Mouse (Mus musculus): ENCODE results near the gene Ttc13. TPM values are rescaled to one million over a fixed set of nuclear protein-coding genes. Genes with fewer than 3 reads are reported as not detected.

Gene Ttc13
- polyA plus RNA-seq, 1 experiment from 2014 or later, result 58.6 TPM

DNA sequence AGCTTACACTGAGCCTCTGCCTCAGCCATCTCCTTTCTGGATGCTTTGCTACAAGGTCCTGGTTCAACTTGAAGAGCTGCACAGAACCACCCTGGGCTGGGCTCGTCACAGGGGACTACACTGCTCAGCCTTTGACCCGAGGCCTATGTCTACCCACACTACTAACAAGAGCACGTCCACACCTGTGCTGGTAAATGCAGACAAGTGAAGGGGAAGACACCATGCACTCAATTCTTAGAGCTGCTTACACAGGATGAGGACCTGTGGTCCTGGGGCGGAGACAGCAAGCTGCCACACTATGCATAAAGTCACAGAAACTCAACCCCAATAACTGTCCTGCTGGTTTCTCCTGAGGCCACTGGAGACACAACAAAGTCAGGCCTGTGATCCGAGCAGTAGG, 21.5 kb downstream of the Ttc13 start:
- no peak for ATAC-seq (ENCODE audit: low FRiP score)
- H3K4me1 ChIP-seq (replicated peaks), result no peaks in the 10 kb centered on the region
- H3K36me3 ChIP-seq, result peaks cover 88% of the 10 kb centered on the region
- H3K9me3 ChIP-seq, result no peaks in the 10 kb centered on the region
- 93% methylated on average over 5 of the region's 5 CpGs for WGBS
- H3K27ac ChIP-seq, result no peak overlapping the region
- H3K27me3 ChIP-seq, result no peaks in the 10 kb centered on the region
- H3K4me2 ChIP-seq, result no peak overlapping the region
- H3K9ac ChIP-seq, result no peak overlapping the region
- no peak overlapping the region for H3K4me3 ChIP-seq

DNA sequence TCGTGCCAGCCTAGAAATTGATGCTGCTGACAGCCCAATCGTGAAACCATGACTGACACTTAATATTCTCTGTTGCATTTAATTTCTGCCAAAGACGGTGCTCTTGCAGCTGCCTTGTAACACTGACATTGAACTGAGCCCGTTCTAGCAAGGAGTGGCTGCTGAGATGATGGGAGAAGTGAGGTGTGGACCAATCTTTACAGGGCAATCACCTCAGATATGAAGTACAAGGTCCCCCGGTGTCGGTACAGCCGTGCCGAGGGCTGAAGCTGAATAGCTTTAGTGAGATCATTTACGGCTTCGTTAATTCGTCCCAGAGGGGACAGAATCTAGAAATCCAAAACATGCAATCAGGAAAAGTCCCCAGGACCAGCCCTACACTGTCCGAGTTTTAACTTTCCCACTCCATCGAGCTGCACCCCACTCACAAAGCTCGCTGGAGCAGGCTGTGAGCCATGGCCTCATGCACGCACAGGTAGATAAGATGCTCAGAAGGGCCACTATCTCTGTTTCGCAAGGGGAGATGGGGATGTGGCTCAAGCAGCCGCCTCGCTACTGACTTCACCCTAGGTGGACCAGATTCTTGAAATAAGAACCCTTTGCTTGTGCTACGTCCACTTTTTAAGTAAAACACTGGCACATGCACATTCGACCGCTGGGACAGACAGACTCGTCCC, 26.2 kb downstream of the Ttc13 start:
- Histone ChIP-seq H3K4me1 (replicated peaks) (no peaks in the 10 kb centered on the region), H3K36me3 (peaks cover 87% of the 10 kb centered on the region), H3K27me3 (no peaks in the 10 kb centered on the region), H3K4me3 (no peak overlapping the region), H3K9ac (no peak overlapping the region), H3K27ac (no peak overlapping the region), H3K9me3 (no peaks in the 10 kb centered on the region), H3K4me2 (no peak overlapping the region)
- WGBS, result 92% methylated on average over 22 of the region's 22 CpGs
- ATAC-seq (ENCODE audit: low FRiP score), result no peak

DNA sequence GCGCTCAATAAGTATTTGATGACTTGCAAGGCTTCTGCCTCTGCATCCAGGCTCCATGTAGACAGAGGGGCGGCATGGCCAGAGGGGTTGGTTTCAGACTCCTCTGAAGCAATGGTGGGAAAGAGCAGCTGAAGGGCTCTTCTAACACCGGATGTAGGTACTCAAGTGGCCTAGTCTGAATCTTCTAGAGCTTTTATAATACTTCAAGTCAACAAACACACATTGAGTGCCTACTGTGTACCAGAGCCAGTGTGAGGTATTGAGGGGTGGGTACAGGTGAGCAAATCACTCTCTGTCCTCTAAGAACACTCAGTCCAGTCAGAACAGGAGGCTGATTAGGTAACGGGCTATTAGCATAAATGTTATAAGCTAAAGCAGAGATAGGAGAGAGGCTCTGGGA, 30.1 kb downstream of the Ttc13 start:
- H3K36me3 ChIP-seq, result peaks cover 77% of the 10 kb centered on the region
- WGBS, result 98% methylated on average over 4 of the region's 4 CpGs
- H3K27ac ChIP-seq, result no peak overlapping the region
- no peaks in the 10 kb centered on the region for H3K27me3 ChIP-seq
- no peak overlapping the region for H3K9ac ChIP-seq
- no peak overlapping the region for H3K4me3 ChIP-seq
- no peak for ATAC-seq (ENCODE audit: low FRiP score)
- H3K4me1 ChIP-seq (replicated peaks), result no peaks in the 10 kb centered on the region
- no peak overlapping the region for H3K4me2 ChIP-seq
- no peaks in the 10 kb centered on the region for H3K9me3 ChIP-seq

DNA sequence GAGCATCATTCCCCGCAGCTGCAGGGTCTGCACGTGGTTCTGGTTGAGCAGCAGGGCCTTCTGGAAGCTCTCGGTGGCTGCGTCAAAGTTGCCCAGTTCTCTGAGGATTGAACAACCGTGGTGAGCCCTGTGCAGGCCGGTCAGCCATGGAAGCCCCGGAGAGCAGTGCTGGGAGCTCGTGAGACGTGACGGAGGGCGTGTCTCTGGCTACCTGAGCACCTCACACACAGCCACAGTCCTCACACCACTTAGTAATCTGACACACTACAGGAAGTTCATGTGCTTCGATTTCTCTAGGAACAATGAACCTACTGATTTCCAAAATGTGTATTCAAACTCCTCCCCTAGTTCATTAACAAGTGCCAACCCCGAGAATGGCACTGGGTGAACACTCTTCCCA, 32.9 kb downstream of the Ttc13 start:
- WGBS, result 94% methylated on average over 13 of the region's 13 CpGs
- H3K36me3 ChIP-seq, result peaks cover 76% of the 10 kb centered on the region
- H3K9me3 ChIP-seq, result no peaks in the 10 kb centered on the region
- no peak overlapping the region for H3K9ac ChIP-seq
- no peak overlapping the region for H3K4me3 ChIP-seq
- H3K4me1 ChIP-seq (replicated peaks), result no peaks in the 10 kb centered on the region
- no peaks in the 10 kb centered on the region for H3K27me3 ChIP-seq
- H3K27ac ChIP-seq, result no peak overlapping the region
- no peak for ATAC-seq (ENCODE audit: low FRiP score)
- no peak overlapping the region for H3K4me2 ChIP-seq

DNA sequence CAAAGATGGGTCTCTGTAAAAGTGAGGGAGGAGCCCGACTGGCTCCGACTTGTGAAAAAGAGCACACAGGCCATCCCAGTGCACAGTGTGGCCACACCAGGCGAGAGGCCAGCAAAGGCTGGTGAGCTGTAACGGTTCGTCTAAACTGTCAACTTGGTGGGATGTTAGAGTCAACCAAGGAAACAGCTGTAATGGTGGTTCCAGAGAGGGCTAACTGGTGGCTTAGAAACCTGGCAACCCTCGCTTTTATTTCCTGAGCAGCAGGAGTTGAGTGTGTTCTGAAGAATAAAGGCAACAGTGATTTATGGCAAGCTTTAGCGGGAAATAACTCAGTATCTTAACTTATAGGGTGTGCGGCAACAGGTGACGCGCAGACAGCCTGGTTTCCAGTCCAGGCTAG, 39.6 kb downstream of the Ttc13 start:
- Histone ChIP-seq H3K27me3 (no peaks in the 10 kb centered on the region), H3K36me3 (peaks cover 89% of the 10 kb centered on the region), H3K4me1 (replicated peaks) (0 out of 2 replicates have a peak, but pooled peaks cover 1% of the 10 kb centered on the region), H3K4me3 (no peak overlapping the region), H3K27ac (no peak overlapping the region), H3K4me2 (no peak overlapping the region), H3K9ac (no peak overlapping the region), H3K9me3 (no peaks in the 10 kb centered on the region)
- ATAC-seq (ENCODE audit: low FRiP score), result no peak
- 86% methylated on average over 10 of the region's 10 CpGs for WGBS

DNA sequence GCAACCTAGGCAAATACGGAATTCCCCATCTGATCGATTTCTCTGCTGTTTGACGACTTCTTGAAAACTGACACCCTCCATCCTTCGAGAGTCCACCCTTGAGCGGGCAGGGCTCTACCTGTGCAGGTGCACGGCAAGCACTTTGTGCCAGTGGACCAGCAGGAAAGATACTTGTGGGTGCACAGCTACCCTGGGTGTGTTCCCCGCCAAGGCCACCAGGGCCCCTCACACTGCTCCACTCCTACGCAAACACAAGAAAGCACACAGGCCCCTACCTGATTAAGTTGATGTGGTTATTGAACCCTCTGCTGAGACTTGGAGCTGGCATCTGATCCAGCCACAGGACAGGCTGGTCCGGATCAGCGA, 40.0 kb downstream of the Ttc13 start:
- 82% methylated on average over 10 of the region's 10 CpGs for WGBS
- Histone ChIP-seq H3K9ac (no peak overlapping the region), H3K9me3 (no peaks in the 10 kb centered on the region), H3K27me3 (no peaks in the 10 kb centered on the region), H3K4me2 (no peak overlapping the region), H3K4me1 (replicated peaks) (0 out of 2 replicates have a peak, but pooled peaks cover 3% of the 10 kb centered on the region), H3K36me3 (peaks cover 89% of the 10 kb centered on the region), H3K4me3 (no peak overlapping the region), H3K27ac (no peak overlapping the region)
- no peak for ATAC-seq (ENCODE audit: low FRiP score)

DNA sequence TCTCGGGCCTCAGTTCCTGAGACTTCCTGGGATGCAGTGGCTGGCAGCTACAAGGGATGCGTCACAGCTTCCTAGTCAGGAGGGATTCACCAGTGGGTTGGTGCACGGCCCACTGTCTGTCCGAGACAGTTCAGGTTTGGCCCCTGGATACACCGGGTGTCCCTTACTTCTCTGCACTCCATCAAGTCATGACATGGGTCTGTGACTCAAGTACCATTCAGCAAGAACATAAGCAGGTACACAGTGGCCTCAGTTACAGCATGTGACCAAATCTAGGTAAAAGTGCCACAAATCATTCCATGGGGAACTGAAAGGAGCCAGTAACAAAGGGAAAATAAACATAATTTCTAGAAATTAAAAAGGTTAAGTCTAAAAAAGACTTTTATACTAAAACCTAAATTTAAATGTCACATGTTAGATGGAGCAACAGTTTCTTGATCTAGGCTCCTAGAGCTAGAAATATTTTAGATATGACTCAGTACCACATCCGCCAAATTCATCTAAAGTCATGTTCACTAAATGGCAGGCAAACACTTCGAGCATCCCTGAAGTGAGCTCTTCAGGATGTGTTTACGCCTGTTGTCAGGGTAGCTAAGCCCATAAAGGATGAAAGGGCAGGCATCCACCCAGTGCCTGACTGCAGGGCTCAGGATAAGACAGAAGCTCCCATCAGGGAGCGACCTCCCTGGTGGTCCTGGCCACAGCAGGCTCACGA, 40.5 kb downstream of the Ttc13 start:
- ATAC-seq (ENCODE audit: low FRiP score), result no peak
- Histone ChIP-seq H3K4me2 (no peak overlapping the region), H3K27ac (no peak overlapping the region), H3K36me3 (peaks cover 90% of the 10 kb centered on the region), H3K27me3 (no peaks in the 10 kb centered on the region), H3K4me3 (no peak overlapping the region), H3K9ac (no peak overlapping the region), H3K9me3 (no peaks in the 10 kb centered on the region), H3K4me1 (replicated peaks) (0 out of 2 replicates have a peak, but pooled peaks cover 3% of the 10 kb centered on the region)
- 82% methylated on average over 10 of the region's 10 CpGs for WGBS

DNA sequence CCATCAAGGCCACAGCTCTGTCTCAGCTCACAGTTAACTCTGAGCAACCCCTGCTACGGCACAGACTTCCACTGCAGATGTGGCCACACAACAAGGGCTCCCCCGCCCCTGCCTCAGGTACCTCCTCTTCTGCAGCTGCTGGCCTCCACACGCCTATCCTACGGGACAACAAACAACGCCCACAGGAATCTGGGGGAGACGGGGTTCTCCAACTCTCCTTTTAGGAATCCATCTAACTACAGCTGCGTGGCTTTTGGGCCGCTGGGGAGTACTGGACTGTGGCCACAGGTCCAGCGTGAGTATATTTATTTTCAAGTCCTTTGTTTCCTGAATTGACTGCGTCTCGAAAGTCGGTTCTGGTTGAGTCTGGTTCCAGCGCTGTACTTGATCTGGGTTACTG, 43.5 kb downstream of the Ttc13 start:
- H3K4me1 ChIP-seq (replicated peaks), result 0 out of 2 replicates have a peak, but pooled peaks cover 3% of the 10 kb centered on the region
- H3K9me3 ChIP-seq, result no peaks in the 10 kb centered on the region
- H3K4me3 ChIP-seq, result no peak overlapping the region
- no peaks in the 10 kb centered on the region for H3K27me3 ChIP-seq
- H3K27ac ChIP-seq, result no peak overlapping the region
- 96% methylated on average over 13 of the region's 13 CpGs for WGBS
- H3K9ac ChIP-seq, result no peak overlapping the region
- no peak for ATAC-seq (ENCODE audit: low FRiP score)
- H3K4me2 ChIP-seq, result no peak overlapping the region
- H3K36me3 ChIP-seq, result peaks cover 88% of the 10 kb centered on the region

DNA sequence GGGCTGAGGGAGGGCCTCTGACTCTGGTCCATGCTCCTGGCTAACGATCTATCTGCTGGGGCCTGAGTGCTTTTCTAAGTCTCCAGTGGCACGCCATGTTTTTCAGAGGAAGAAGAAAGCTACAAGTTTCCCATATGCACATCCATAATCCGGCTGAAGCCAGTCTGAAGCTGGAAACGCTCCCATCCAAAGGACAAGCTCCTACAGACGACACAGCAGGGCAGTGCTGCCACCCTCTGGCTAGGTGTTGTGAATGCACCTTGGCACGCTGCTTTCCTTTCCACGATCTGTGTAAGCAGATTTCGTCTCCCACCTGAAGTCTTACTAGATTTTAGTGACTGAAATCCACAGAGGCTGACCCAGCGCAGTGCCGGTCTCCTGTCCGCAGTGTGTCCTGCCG, 44.3 kb downstream of the Ttc13 start:
- WGBS, result 54% methylated on average over 12 of the region's 12 CpGs
- Histone ChIP-seq H3K9me3 (no peaks in the 10 kb centered on the region), H3K9ac (peak overlapping the region; percentile 53), H3K27me3 (no peaks in the 10 kb centered on the region), H3K4me1 (replicated peaks) (0 out of 2 replicates have a peak, but pooled peaks cover 3% of the 10 kb centered on the region), H3K4me3 (no peak overlapping the region), H3K27ac (peak overlapping the region; percentile 73), H3K4me2 (no peak overlapping the region), H3K36me3 (peaks cover 88% of the 10 kb centered on the region)
- ATAC-seq (ENCODE audit: low FRiP score), result peak; percentile 82

DNA sequence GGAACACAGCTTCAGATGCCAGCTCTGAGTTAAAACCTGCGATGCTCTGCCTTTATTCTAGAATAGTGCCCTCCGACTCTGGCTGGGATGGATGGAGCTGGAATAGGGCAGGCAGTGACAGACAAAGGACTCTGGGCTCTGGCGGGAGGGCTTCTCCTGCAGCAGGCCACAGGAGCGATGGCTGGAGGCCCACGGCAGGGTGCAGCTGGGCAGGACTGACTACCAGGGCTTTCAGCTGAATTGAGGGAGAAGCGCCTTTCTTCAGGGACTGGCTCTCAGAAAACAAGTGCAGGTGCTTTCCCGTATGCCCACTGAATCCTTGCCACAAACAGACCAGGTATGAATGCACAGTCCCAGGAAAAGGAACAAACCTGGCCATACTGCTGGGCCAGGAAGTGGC, 44.7 kb downstream of the Ttc13 start:
- 83% methylated on average over 7 of the region's 7 CpGs for WGBS
- no peak overlapping the region for H3K4me3 ChIP-seq
- H3K4me1 ChIP-seq (replicated peaks), result 0 out of 2 replicates have a peak, but pooled peaks cover 3% of the 10 kb centered on the region
- no peaks in the 10 kb centered on the region for H3K27me3 ChIP-seq
- H3K4me2 ChIP-seq, result no peak overlapping the region
- H3K9me3 ChIP-seq, result no peaks in the 10 kb centered on the region
- H3K9ac ChIP-seq, result peak overlapping the region; percentile 53
- H3K27ac ChIP-seq, result peak overlapping the region; percentile 73
- ATAC-seq (ENCODE audit: low FRiP score), result 0 out of 2 replicates have a peak, but pooled peaks have one; percentile 40
- peaks cover 88% of the 10 kb centered on the region for H3K36me3 ChIP-seq

DNA sequence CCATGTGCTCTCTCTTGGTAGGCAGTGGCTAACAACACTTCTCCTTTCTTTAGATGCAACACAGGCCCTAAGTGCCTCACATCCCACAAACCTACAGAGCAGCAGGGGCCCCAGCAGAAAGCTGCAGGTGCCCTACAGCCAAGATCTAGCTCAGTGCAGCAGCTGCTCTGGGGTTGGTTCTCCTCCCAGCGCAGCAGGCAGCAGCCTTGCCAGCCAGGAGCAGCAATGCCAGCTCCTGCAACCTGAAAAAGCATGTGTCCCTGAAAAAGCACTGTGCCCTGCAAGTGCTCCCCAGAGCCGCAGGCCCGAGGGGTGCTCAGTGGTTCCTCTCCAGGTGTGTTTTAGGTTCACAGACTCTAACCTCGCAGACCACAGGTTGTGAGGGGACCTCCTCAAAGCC, 45.1 kb downstream of the Ttc13 start:
- H3K27ac ChIP-seq, result 0 out of 2 replicates have a peak overlapping the region, but pooled peaks have one; percentile 73
- ATAC-seq (ENCODE audit: low FRiP score), result 0 out of 2 replicates have a peak, but pooled peaks have one; percentile 2
- H3K9ac ChIP-seq, result peak overlapping the region; percentile 53

DNA sequence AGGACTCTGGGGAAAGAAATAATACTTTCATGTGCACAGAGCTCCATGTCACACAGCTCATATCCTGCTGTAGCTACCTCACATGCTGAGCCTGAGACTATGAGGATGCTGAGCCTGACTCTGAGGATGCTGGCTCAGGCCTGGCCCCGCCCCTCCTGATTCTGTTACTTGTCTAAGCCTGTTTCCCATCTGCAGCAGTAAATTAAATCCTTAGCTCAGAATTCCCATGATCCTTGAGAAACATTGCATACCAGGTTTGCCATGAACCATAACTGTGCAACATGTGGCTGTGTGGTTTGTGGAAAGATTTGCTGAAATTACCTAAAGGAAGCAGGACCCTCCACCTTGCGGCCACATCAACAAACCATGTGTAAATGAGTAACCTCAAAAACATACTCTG, 49.4 kb downstream of the Ttc13 start:
- no peak overlapping the region for H3K27ac ChIP-seq
- no peak overlapping the region for H3K9ac ChIP-seq
- 94% methylated on average over 2 of the region's 2 CpGs for WGBS
- no peak overlapping the region for H3K4me3 ChIP-seq
- H3K9me3 ChIP-seq, result no peaks in the 10 kb centered on the region
- peaks cover 62% of the 10 kb centered on the region for H3K36me3 ChIP-seq
- H3K4me1 ChIP-seq (replicated peaks), result 0 out of 2 replicates have a peak, but pooled peaks cover 3% of the 10 kb centered on the region
- no peak overlapping the region for H3K4me2 ChIP-seq
- H3K27me3 ChIP-seq, result no peaks in the 10 kb centered on the region
- no peak for ATAC-seq (ENCODE audit: low FRiP score)

More for the DNA sequence above, 45.1 kb downstream of the Ttc13 start:
- Histone ChIP-seq H3K27me3 (no peaks in the 10 kb centered on the region), H3K4me1 (replicated peaks) (0 out of 2 replicates have a peak, but pooled peaks cover 3% of the 10 kb centered on the region), H3K4me2 (no peak overlapping the region), H3K9me3 (no peaks in the 10 kb centered on the region), H3K36me3 (peaks cover 87% of the 10 kb centered on the region), H3K4me3 (no peak overlapping the region)
- 91% methylated on average over 4 of the region's 4 CpGs for WGBS

Data from hindbrain, embryonic 13.5 days (tissue).